Mouse (Mus musculus) adipocyte (in vitro differentiated cells): Measurements from ENCODE around the gene Elk4.

ENCODE experiments used
- DNase-seq: peaks from one replicate; pipeline ENCODE4 v3.0.0-alpha.2; 2016; ENCODE audit warnings: low spot score

The Elk4 gene

DNA sequence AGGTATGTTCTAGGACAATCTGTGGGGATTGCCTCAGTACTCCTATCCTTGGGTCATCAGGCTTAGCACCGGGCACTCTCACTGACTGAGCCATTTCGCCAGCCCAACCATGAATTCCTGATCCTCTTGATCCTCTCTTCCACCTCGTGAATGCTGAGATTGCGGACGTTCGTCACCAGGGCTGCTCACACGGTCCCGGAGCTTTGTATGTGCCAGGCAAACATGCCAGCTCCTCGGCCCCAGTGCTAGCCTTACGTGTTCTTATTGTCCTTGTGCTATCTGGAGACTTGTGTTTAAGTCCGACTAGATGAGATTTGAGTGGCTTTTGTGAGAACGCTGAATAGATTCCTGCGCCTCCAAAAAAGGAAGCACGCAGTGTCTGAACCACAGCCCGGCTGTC is 20.0 kb upstream of the Elk4 start:
- no peak for DNase-seq

GRCm38 (mm10) chr1:131989476-131989875 is 17.9 kb upstream of the Elk4 start:
- DNase-seq: peak; percentile 77

GRCm38 (mm10) chr1:131990083-131990760 is 17.2 kb upstream of the Elk4 start:
- peak; percentile 90 for DNase-seq

GRCm38 (mm10) chr1:131992561-131993001 is 14.8 kb upstream of the Elk4 start:
- DNase-seq: peak; percentile 71

- peak; percentile 85 for DNase-seq
Measured at GRCm38 (mm10) chr1:131993169-131994040, 14.0 kb upstream of the Elk4 start.

DNA sequence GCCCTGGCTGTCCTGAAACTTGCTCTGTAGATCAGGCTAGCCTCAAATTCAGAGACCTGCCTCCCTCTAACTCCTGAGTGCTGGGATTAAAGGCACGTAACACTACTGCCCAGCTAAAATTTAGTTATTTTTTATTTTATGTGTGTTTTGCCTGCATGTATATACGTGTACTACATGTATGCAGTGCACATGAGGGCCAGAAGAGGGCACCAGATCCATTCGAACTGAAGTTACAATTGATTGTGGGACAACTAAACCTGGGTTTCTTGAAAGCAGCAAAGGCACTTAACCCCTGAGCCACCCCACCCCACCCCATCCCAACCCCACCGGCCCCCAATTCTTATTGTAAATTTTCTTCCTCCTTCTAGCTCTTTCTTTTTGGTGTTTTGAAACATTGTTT is 12.3 kb upstream of the Elk4 start:
- peak; percentile 46 for DNase-seq

- no peak for DNase-seq
Measured at GRCm38 (mm10) chr1:132000506-132000905, 6.9 kb upstream of the Elk4 start.

DNA sequence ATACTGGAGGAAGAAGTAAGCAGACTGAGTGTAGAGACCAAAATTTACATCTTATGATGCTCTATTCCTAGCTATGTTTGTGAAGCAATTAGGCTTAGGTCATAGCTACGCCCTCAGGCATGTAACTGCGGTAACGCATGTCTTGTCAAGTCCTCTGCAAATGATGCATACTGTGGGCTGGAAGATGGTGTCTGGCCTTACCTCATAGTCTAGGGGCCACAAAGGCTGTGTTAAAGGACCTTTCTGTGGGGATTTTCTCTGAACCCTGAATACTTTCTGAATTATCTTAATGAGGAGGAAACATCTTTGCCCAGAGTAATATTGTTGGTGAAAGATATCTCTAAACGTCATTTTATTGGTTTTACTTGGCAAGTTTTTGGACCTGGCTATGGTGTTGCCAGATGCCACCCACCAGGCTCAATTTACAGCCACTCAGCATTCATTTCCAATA is 5.5 kb upstream of the Elk4 start:
- no peak for DNase-seq

DNA sequence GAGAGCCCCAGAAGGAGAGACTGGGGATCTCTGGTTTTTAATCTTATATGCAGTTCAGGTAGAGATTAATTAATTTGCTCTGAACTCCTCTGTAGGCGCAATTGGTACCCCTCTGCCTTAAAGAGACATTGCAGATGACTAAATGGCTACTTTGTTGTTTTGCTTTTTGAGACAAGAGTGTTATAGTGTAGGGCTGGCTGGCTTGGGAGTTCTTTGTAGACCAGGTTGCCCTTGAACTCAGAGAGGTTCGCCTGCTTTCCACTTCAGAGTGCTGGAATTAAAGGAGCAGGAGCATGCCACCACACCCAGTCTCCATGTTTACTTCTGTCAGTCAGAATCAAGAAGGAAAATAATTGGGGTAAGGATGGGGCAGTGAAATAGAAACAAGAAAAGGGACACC is 4.3 kb upstream of the Elk4 start:
- DNase-seq: no peak

DNA sequence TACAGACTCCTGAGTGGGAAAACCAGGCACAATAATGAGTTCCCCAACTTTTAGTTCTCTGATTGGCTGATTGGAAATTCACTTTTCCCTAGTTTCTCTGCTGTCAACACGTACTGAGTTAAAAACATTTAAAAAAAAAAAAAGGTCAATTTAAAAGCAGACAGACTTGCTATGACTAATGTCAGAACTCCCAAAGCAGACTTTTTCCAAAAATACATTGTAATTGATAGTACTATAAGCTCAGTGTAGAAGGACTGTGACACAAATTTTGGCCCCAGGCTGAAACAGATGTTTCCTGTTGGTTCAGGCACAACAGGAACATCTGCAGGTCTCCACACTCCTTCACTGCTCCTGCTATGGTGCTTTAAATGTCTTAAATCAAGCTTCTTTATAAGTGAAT is 3.6 kb upstream of the Elk4 start:
- peak; percentile 87 for DNase-seq

DNA sequence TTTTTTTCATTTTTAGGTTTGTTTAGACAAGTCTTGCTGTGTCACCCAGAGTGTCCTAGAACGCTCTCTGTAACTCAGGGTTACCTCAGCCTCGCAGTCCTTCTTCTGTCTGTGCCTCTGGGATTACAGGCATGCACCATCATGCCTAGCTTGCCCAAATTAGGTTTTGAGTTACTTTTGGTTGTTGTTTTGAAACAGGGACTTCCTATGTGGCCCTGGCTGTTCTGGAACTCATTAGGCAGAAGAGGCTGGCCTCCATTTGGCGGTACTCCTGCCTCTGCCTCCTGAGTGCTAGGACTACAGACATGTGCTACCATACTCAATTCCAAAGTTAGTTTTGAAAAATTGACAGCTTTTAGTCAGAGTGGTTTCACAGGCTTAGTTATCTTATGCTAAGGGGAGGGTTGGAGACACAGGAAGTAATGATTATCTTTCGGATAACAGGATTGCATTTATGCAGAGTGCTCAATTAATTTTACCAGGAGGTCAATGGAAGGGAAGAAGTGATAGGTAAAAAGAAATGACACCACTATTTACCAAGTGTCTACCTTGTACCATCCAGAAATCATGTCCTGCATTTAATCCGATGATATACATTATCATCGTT is 2.7 kb upstream of the Elk4 start:
- peak; percentile 74 for DNase-seq

DNA sequence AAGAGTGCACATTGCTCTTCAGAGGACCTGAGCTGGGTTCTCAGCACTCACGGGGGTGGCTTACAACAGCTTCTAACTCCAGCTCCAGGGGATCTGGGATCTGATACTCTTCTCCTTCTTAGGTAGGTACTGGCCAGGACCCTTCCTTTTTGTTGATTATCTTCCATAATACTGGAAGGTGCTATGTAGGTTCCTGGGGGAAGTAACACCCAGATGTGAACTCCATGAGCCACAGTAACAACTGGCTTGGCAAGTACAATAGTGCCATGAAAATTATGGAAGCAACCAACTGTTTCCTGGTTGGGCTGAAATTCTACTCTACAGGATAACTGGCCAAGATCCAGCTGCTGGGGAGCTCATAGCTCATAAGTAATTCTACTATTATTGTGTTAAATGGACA is 1.9 kb upstream of the Elk4 start:
- DNase-seq: peak; percentile 48

- peak; percentile 58 for DNase-seq
Measured at GRCm38 (mm10) chr1:132006046-132006445, 1.4 kb upstream of the Elk4 start.

GRCm38 (mm10) chr1:132006721-132007120 is 686 bp upstream of the Elk4 start:
- peak; percentile 86 for DNase-seq

GRCm38 (mm10) chr1:132007828-132008827 is 721 bp downstream of the Elk4 start:
- DNase-seq: peak; percentile 81

- DNase-seq: peak; percentile 32
Measured at GRCm38 (mm10) chr1:132008881-132009644, 1.7 kb downstream of the Elk4 start.

GRCm38 (mm10) chr1:132010632-132011501 is 3.5 kb downstream of the Elk4 start:
- DNase-seq: peak; percentile 31

DNA sequence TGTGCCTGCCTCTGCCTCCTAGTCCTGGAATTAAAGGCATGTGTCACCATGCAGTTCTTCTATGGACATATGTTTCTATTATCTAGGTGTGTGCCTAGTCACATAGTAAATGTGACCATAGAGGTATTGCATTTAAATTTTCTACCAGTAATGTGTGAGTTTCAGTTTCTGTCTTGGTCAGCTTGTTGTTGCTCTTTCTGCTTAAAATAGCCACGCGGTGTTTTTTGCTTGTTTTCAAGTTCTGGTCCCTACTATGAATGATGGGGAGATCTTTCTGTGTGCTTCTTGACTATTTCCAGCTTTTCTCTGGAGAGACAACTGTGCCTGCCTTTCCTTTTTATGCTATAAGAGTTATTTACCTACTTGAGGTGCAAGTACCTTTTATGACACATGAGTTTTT is 4.4 kb downstream of the Elk4 start:
- DNase-seq: no peak

- no peak for DNase-seq
Measured at GRCm38 (mm10) chr1:132012861-132013260, 5.5 kb downstream of the Elk4 start.

GRCm38 (mm10) chr1:132014800-132015199 is 7.4 kb downstream of the Elk4 start:
- no peak for DNase-seq
